Mouse (Mus musculus) heart, postnatal 0 days (tissue): ENCODE measurements around the gene Ssbp2. TPM values are rescaled to one million over a fixed set of nuclear protein-coding genes. Genes with fewer than 3 reads are reported as not detected.

Experiments
- ATAC-seq: fragments of 200-750 bp; cut with Nextera tagmentation; 2 replicates; pipeline ENCODE4 v1.8.0; 2017; ENCODE audit warnings: low read depth, moderate number of reproducible peaks, moderate library complexity; ENCODE audit not compliant: insufficient read depth
- DNase-seq: peaks from one replicate; pipeline ENCODE4 v3.0.0-alpha.2; 2016; ENCODE audit warnings: low spot score
- H3K27ac ChIP-seq: fragments of 300-500 bp; sonication (generic); 2 replicates; pipeline ENCODE4 v1.5.1; 2014; ENCODE audit warnings: low read depth, mild to moderate bottlenecking
- H3K27me3 ChIP-seq: fragments of 300-500 bp; sonication (generic); 2 replicates; pipeline ENCODE4 v1.6.1; 2014; ENCODE audit warnings: low read length, mixed read lengths; ENCODE audit not compliant: control insufficient read depth, insufficient read depth
- H3K36me3 ChIP-seq: fragments of 300-500 bp; sonication (generic); replicated peaks from 2 replicates; pipeline ENCODE4 v1.6.1; 2014; ENCODE audit warnings: low read length, mixed read lengths; ENCODE audit not compliant: control insufficient read depth, insufficient read depth
- H3K4me1 ChIP-seq: fragments of 300-500 bp; sonication (generic); 2 replicates; pipeline ENCODE4 v1.6.1; 2014; ENCODE audit warnings: antibody characterized with exemption; ENCODE audit not compliant: control insufficient read depth, insufficient read depth
- H3K4me2 ChIP-seq: fragments of 300-500 bp; sonication (generic); 2 replicates; pipeline ENCODE4 v1.6.1; 2014; ENCODE audit warnings: low read depth, mild to moderate bottlenecking, low read length, moderate library complexity
- H3K4me3 ChIP-seq: fragments of 300-500 bp; sonication (generic); 2 replicates; pipeline ENCODE4 v1.5.1; 2014; ENCODE audit warnings: low read depth, low read length
- H3K9ac ChIP-seq: fragments of 300-500 bp; sonication (generic); replicated peaks from 2 replicates; pipeline ENCODE4 v1.6.1; 2014; ENCODE audit warnings: low read depth, low read length, mixed read lengths
- H3K9me3 ChIP-seq: fragments of 300-500 bp; sonication (generic); replicated peaks from 2 replicates; pipeline ENCODE4 v1.6.1; 2016; ENCODE audit warnings: low read length; ENCODE audit not compliant: control insufficient read depth
- CTCF ChIP-seq: IDR thresholded peaks from 2 replicates; pipeline ENCODE4 v1.5.1; 2016; ENCODE audit warnings: antibody characterized with exemption, control low read depth, low read depth
- EP300 ChIP-seq: IDR thresholded peaks from 2 replicates; pipeline ENCODE4 v1.6.1; 2016; ENCODE audit warnings: antibody characterized with exemption, low read depth
- WGBS: fragments of 180-500 bp; shearing (Covaris S2); extraction: QIAGEN DNeasy Blood & Tissue Kit; methylation state at CpG from one replicate; pipeline ENCODE4 v1.1.7; 2014; 5-methylcytosine and 5-hydroxymethylcytosine counted together
- polyA plus RNA-seq: library from polyadenylated mRNA; unstranded; fragments of >200 nt; fragmentation: Nextera tagmentation; extraction: Ambion mirVana; gene quantifications from 2 replicates; pipeline ENCODE4 v1.2.1, GENCODE M21; 2015
- total RNA-seq: library from RNA; depleted of rRNA; stranded (reverse); fragments of >200 nt; gene quantifications from 2 replicates; pipeline ENCODE4 v1.2.3, GENCODE M21; 2014; ENCODE audit warnings: low replicate concordance

Gene Ssbp2
- total and polyA plus RNA-seq, 2 experiments from 2014 or later, result 70.8 to 74.2 TPM

GRCm38 (mm10) chr13:91616876-91617275, 156.8 kb downstream of the Ssbp2 start:
- no peaks in the 10 kb centered on the region for H3K27me3 ChIP-seq
- H3K4me3 ChIP-seq, result no peak overlapping the region
- ATAC-seq, result no peak
- H3K36me3 ChIP-seq, result no peaks in the 10 kb centered on the region
- WGBS, result 89% methylated on average over 5 of the region's 5 CpGs
- no peaks in the 10 kb centered on the region for H3K9me3 ChIP-seq
- H3K27ac ChIP-seq, result no peak overlapping the region
- H3K9ac ChIP-seq, result no peak overlapping the region
- TF ChIP-seq CTCF (no peak), EP300 (no peak)
- H3K4me1 ChIP-seq, result no peaks in the 10 kb centered on the region
- no peak for DNase-seq
- H3K4me2 ChIP-seq, result no peak overlapping the region

DNA sequence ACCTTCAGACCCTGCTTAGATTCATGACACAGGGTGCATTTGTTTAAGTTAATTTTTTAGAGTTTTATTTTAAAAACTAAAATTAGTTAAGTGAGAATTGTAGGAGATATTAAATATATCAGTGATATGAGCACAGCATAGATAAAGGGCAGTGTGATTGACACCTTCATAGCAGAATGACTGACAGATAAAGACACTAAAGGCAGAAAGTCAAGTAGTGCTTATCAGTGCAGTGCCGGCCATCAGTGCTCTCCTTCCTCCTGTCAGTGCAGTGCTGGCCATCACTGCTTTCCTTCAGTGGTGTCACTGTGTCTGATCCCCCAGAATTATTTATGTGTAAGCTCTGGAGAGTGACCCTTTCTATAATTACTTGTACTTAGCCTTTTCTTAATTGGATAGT, 159.3 kb downstream of the Ssbp2 start:
- Histone ChIP-seq H3K9ac (no peak overlapping the region), H3K27ac (no peak overlapping the region), H3K4me2 (no peak overlapping the region), H3K4me1 (no peaks in the 10 kb centered on the region), H3K27me3 (no peaks in the 10 kb centered on the region), H3K4me3 (no peak overlapping the region), H3K36me3 (no peaks in the 10 kb centered on the region), H3K9me3 (no peaks in the 10 kb centered on the region)
- 16% methylated on average over 1 of the region's 1 CpGs for WGBS
- TF ChIP-seq CTCF (no peak), EP300 (no peak)
- DNase-seq (no peak), ATAC-seq (no peak)

- Histone ChIP-seq H3K4me2 (no peak overlapping the region), H3K9me3 (no peaks in the 10 kb centered on the region), H3K36me3 (no peaks in the 10 kb centered on the region), H3K27me3 (no peaks in the 10 kb centered on the region), H3K4me1 (no peaks in the 10 kb centered on the region), H3K9ac (no peak overlapping the region), H3K4me3 (no peak overlapping the region), H3K27ac (no peak overlapping the region)
- no peak for TF ChIP-seq EP300
- no peak for TF ChIP-seq CTCF
- 91% methylated on average over 3 of the region's 3 CpGs for WGBS
- ATAC-seq (no peak), DNase-seq (no peak)
Observed at GRCm38 (mm10) chr13:91620541-91620940, 160.5 kb downstream of the Ssbp2 start.

GRCm38 (mm10) chr13:91631291-91631799, 171.3 kb downstream of the Ssbp2 start:
- no peak overlapping the region for H3K9ac ChIP-seq
- no peak for ATAC-seq
- H3K27me3 ChIP-seq, result no peaks in the 10 kb centered on the region

GRCm38 (mm10) chr13:91634123-91634522, 174.0 kb downstream of the Ssbp2 start:
- Histone ChIP-seq H3K27me3 (no peaks in the 10 kb centered on the region), H3K36me3 (no peaks in the 10 kb centered on the region), H3K4me2 (no peak overlapping the region), H3K4me3 (no peak overlapping the region), H3K4me1 (no peaks in the 10 kb centered on the region), H3K9me3 (no peaks in the 10 kb centered on the region), H3K9ac (no peak overlapping the region), H3K27ac (no peak overlapping the region)
- TF ChIP-seq CTCF (no peak), EP300 (no peak)
- ATAC-seq, result no peak
- peak; percentile 7 for DNase-seq
- WGBS, result 46% methylated on average over 7 of the region's 7 CpGs

More at GRCm38 (mm10) chr13:91631291-91631799, 171.3 kb downstream of the Ssbp2 start:
- Histone ChIP-seq H3K4me1 (no peaks in the 10 kb centered on the region), H3K36me3 (no peaks in the 10 kb centered on the region), H3K9me3 (no peaks in the 10 kb centered on the region), H3K4me3 (no peak overlapping the region), H3K4me2 (no peak overlapping the region), H3K27ac (no peak overlapping the region)
- WGBS, result 67% methylated on average over 9 of the region's 9 CpGs
- TF ChIP-seq CTCF (no peak), EP300 (no peak)
- DNase-seq, result no peak

DNA sequence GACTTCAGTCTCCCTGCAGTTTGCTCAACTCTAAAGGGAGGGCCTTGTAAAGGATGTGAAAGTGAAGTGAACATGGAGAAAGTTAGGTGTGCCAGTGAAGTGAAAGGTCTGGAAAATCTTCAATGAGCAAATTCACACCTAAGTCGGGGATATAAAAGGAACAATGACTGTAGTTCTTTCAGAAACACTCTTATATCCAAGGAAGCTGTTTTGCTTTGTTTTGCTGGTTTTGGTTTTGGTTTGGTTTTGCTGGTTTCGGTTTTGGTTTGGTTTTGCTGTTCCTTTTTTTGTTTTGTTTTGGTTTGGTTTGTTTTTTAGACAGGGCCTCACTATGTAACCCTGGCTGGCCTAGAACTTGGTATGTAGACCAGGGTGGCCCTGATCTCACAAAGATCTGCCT, 175.9 kb downstream of the Ssbp2 start:
- Histone ChIP-seq H3K4me2 (no peak overlapping the region), H3K27me3 (no peaks in the 10 kb centered on the region), H3K9me3 (no peaks in the 10 kb centered on the region), H3K27ac (0 out of 2 replicates have a peak overlapping the region, but pooled peaks have one; percentile 38), H3K4me3 (no peak overlapping the region), H3K36me3 (no peaks in the 10 kb centered on the region), H3K9ac (no peak overlapping the region), H3K4me1 (no peaks in the 10 kb centered on the region)
- 85% methylated on average over 2 of the region's 2 CpGs for WGBS
- DNase-seq (no peak), ATAC-seq (no peak)
- TF ChIP-seq CTCF (no peak), EP300 (no peak)
